Mouse (Mus musculus): ENCODE measurements around the gene Ripor2.

- TF ChIP-seq CHD1 (IDR thresholded peaks at IDR 0.05; ENCODE audit: low read depth, low read length) (no peak), MAX (IDR thresholded peaks at IDR 0.05; ENCODE audit: low read length) (no peak), POLR2AphosphoS2 (IDR thresholded peaks at IDR 0.05; ENCODE audit: low read depth, low read length) (no peak), RAD21 (IDR thresholded peaks at IDR 0.05; ENCODE audit: low read depth, low read length) (no peak)
Measured at GRCm38 (mm10) chr13:24628192-24628591, 46.2 kb downstream of the Ripor2 start.
